Mouse (Mus musculus) ES-CJ7 (cell line): ENCODE data around the gene Miip.

ENCODE experiments used
- DNase-seq: peaks from one replicate; pipeline ENCODE4 v3.0.0; 2011; ENCODE audit warnings: low read depth, low spot score

Miip gene

DNA sequence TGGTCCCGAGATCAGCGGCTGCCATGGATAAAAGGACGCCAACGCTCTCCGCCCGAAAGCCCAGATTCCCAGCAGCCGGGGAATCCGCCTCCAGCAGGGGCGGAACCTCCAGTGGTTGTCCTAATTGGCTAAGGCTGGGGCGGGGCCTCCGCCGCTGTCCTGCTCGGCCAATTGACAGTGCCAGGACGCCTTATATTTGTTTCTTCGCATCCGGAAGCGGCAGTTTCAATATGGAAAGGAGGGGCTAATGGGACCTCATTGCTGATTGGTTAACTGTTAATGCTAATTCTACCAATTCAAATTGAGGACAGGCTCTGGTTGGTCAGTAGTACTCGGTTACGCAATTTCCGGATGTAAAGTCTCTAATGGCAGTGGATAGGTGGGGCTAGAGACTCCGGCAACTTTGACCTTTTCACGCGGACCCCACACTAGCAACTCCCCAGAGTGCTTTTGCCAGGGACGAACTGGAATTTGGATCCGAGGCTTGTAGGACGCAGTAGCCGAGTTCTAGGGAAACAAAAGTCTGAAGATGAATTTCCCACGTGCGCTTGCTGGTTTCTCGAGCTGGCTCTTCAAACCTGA, at the start of gene Miip, which contains the start of gene Fv1:
TSS of gene Miip (minus strand) at position 367 of the 582 bp plus-strand sequence.
TSS of gene Fv1 (plus strand) at position 530 of the 582 bp plus-strand sequence.
- peak; percentile 80 for DNase-seq

DNA sequence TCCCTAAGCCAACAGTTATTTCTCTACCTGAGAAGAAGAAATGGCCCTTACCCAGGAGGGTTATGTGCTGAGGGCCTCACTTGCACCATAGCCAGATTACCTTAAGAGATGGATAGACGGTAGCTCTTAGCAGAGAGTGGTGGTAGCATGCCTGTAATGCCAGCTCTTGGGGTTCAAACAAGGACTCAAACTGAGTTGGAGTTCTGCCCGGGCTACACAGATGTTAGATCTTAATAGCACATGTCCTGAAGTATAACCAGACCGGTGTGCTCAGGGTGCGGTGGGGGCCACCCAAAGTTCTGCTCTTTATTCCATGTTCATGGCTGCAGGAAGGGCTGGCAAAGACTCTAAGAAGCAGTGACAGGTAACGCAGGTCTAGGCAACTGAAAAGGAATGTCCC, 40.9 kb upstream of the Miip start:
- no peak for DNase-seq

DNA sequence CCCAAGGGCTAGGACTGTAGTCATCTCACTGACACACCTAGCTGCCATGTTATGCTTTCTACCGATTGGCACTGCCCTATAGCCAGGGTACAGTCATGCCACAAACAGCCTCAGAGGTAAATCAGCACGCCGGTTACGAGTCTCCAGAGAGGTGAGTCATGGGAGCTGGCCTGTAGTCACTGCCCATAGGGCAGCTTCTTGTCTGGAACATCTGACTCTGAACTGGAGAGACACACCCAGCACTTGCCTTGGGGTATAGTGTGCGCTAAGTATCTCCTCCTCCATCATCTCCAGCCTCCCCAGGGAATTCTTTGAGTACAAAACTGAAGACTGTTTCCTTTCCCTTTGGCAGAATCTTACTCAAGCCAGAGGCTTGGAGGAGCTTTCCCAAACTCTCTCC, 37.6 kb upstream of the Miip start:
- DNase-seq, result no peak

DNA sequence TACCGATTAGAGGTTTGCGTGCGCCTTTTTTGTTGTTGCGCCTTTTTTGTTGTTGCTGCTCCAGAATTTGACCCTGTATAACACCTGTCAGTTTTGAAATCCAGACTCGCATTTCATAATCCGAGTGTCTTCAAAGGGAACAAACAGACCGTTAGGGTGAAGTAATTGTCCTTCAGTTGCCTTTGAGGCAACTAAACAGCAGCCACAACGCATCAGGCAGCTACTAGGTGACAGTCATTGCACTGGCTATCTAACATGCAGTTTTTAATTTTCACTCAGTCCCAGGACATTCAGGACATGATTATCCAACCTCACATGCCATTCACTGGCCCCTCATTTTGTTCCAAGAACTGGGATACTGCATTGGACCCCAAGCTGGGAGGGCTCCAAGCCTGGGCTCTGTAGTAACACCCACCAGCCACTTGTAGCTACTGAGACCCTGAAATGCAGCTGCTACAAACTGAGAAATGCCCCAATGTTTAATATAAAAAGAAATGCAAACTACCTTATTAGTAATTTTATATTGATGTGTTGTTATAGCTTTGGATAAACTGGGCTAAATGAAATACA, 36.6 kb upstream of the Miip start:
- DNase-seq, result no peak

DNA sequence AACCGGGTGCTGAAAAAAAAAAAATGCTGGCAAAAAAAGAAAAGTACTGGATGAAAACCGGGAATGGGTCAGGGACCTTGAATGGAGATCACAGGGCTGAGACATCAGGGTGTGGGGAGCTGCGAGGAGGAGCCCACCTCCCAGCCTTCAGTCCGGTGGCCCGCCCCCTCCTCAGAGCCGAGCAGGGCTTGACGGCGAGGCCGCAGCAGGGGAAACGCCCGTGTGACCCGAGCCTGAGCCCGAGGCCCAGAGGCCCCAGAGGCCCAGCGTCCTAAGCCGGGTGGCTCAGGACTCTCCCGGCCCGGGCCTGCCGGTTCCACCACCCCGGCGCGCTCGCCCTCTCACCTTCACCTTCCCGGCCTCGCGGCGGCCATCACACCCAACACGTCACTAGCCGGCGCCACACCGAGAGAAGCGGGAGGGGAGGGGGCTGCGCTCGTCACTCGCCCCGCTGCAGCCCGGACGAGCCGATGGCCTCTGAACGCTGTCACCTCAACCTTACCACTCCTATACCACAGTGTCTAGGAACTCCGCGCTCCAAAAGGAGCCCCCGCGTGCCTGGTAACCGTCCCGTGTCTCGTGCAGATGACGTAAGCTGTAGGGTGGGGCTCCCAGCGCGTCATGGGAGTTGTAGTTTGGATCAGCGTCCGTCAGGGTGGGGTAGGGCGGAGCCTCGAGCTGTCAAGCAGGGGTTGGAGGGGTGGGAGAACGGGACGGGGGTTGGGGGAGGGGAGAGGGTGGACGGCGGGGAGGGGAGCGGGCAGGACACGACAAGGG, 35.9 kb upstream of the Miip start, which contains the start of gene Mfn2:
TSS of gene Mfn2 (minus strand) at position 392 of the 777 bp plus-strand sequence.
- DNase-seq, result peak; percentile 89

DNA sequence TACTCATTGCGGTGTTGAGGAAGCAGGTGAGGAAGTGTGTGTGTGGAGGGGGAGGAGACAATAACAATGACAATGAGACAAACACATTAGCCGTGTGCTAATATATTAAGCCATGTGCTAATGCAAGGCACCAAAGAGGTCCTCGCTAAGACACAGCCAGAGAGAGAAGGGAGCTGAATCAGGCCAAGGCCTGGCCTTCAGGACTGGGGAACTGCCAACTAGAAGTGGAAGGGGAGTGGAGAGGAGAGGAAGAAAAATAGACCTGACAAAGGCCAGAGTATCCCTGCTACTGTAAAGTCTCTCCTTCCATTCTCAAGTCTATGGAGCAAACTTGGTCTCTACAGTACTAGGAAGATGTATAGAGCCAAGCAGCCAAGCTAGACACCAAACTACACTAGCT, 35.0 kb upstream of the Miip start:
- DNase-seq, result no peak

DNA sequence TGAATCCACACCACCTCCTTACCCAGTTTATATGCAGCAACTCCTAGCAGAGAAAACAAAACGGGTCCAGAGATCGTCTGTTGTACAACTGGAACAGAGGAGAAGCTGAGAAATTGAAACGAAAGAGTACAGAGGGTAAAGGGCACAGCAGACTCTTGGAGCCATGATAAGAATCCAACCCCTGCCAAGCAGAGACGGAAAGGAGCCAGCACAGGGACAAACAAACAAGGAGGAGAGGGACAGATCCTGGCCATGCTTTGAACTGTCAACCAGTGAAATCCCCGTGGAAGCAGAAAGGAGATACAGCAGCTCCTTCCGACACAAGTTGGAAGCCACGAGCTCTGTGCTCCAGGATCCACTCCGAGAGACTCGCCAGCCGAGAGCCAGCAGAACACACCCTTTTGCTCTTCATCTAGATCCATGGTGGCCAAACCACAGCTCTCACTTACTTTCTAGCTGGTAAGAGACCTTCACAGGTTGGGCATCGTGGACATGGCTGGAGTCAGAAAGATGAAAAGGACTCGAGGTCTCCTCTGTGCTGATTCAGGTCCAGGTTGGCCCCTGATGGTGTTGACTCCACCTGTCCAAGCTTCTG, 34.4 kb upstream of the Miip start:
- DNase-seq, result no peak

DNA sequence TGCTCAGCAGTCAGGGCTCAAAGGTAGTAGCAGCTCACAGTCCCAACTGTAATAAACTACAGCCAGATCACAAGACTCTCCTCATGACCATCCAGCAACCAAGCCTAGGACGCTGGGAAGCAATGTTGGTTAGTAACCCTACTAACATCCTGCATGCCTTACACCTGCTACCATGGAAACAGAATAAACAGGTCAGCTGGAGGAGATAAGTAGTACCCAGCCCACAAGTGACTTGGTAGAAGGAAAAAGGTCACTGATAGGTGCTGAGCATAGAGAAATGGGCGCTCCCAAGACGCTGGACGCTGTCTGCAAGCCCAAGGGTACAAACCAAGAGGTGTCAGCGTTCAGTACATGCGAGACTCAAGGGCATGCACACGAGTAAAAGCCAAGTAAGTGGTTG, 31.8 kb upstream of the Miip start:
- no peak for DNase-seq

DNA sequence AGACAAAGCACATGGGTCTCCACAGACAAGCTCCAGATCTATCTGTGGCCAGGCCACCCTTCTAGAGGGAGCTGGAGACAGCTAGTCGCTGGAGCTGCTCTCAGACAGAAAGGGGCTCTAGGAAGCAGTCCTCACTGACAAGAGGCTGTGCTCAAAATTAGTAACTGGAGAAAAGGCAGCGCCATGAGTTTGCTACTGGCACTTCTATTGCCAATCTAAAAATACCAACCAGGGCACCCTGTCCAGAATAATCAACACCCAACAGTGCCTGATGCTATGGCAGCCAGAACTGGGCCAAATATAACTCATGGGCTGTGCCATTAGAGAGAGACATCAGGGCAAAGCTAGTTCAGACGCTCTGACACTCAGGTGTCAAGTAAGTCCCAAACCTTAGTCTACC, 28.7 kb upstream of the Miip start:
- no peak for DNase-seq

DNA sequence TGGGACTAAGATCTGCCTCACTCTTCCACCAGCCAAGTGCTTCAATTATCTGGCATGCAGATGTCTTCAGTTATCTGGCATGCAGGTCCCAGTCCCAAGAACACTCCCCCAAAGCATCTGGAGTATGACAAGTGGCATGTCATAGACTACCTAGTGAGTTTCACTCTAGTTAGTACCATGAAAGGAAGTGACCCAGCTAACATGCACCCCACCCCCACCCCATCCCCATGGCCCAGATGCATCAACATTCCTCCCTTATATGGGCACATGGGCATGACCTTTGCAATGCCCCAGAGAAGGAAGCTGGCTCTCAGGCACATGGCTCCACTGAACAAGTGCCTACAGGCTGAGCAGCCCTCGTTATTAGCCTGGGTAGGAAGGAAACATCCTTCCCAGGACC, 27.8 kb upstream of the Miip start:
- no peak for DNase-seq

DNA sequence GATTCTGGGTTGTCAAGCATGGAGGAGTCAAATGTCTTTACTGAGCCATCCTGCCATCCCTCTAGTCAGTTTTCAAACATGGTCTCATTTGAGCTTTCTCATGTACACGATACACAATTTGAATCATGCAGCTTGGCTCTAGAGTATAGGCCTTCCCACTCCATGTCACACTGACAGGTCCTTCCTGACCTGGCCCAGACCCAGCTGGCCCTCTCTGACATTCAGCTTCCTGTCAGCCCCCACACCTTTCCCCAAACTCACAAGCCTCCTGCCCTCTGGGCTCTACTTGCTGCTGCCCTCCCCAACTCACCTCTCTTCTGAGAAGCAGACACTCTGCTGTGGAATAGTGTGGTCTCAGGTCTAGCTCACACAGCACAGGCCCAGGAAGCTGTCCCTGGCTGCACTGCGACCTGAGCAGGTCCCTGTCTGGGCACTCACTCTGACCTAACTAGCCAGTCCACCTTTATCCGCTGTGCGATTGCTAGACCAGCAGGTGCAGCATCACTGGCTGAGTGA, 27.3 kb upstream of the Miip start:
- DNase-seq, result no peak

DNA sequence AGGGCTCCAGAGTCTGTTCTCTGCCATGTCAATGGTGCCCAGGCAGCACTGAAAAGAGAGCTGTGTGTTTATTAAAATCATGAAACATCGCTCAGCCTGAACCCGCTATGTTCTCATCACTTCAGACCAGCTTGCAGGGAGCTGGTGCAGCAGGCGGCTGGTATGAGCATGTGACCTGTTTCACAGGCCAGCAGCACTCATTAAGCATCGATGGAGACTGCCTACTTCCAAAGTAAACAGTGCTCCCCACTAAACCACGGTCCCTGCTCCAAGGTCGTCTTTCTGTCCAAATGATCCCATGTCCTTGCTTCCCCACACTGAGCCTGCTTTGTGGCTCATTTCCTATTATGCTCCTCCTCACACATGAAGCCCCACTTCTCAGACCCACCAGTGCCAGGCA, 21.7 kb upstream of the Miip start:
- no peak for DNase-seq

DNA sequence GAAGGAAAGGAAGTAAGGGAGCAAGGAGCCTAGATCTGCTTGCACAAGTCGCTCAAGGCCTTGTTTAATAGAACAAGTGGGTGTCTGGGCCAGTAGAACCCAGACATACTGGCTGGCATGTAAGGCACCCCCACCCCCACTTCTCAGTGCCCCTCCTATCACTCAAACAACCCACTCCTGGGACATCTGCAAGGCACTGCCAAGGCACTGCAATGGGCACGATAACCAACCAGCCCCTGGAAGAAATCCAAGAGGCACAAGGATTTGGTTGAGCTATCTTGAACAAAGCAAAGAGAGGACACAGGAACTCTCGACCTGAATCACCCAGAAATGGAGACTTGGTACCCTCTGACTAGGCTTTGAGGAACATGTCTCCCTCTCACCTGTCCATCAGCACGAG, 19.6 kb upstream of the Miip start:
- no peak for DNase-seq

DNA sequence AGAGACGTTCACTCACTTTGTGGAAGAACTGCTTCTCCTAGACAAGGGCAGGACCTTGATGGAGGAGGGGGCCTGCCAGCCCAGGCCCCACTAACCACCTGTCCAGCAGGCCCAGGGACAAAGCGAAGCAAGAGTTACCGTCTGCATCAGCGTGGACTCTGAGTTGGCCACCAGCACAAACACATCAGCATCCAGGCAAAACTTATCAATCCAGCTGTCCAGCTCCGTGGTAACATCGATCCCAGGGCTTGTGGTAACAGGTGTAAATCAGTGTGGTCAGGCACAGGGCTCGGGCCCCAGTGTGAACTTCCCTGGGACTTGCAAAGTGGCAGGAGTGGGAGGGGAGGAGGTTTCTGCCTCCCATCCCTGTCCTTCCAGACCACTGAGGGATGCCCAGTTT, 18.7 kb upstream of the Miip start:
- no peak for DNase-seq

DNA sequence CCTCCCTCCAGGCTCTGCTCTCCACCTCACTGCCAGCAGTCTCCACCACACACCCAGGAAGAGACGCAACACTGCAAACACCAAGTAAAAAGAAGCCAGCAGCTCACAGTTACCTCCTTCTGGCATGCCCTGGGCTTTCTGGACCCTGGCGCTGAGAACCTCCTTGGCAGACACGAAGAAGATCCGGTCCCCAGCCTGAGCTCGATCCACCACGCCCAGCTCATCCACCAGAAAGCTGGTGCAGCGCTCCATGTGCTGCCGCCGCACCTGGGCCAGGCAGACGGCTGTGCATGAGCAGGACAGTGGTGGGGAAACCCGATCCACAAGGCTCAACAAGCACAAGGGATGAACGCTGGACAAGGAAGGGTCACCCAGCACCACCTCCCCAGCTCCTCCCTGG, 17.5 kb upstream of the Miip start:
- DNase-seq, result no peak

DNA sequence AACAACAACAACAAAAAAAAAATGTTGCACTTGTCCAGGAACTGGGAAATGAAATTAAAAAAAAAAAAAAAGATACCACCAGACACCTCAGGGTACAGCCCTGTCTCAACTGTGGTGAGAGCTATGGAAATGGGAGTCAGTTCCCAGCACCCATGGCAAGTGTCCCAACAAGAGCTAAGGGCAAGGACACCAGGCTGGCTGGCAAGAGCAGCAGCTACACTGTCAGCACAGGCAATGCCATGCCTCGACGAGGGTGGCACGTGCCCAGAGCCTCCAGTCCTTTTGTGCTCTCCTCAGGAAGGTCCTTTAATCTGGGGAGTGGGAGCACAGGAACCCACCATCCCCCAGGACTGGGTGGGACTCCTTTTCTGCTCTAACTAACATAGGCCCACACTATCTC, 15.5 kb upstream of the Miip start:
- DNase-seq, result no peak

DNA sequence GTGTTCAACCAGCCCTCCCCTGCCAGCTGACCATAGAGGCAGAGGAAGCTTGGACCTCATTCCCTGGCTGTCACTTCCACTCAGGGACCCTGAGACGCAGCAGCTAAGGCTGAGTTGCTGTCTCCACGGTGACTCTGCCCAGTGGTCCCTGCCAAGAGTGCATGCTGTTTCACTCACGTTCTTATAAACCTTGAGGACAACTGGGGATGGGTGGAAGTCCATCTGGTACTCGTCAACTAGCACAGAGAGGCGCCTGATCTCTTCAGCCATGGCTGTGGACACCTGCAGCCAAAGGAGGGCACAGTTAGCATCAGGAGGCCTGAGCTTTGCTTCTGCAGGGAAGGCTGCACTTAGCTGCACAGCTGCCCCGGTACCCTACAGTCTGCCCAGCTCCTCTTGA, 14.4 kb upstream of the Miip start:
- DNase-seq, result no peak

DNA sequence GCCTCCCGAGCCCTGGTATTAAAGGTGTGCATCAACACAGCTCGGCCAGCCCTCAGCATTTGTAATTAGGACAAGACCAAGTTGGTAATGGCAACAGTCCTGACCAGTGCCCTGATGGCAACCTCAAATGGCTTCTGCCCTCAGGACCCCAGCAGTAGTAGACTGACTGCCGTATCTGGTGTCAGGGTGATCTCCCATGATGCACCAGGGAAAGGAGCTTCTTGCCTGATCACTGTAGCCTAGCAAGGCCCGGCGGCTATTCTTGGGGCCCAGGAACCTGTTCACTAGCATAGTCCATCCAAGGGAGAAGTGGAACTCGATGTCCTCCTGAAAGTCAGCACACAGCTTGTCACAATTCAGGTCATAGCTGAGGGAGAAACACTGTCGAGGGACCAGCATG, 13.2 kb upstream of the Miip start:
- no peak for DNase-seq

DNA sequence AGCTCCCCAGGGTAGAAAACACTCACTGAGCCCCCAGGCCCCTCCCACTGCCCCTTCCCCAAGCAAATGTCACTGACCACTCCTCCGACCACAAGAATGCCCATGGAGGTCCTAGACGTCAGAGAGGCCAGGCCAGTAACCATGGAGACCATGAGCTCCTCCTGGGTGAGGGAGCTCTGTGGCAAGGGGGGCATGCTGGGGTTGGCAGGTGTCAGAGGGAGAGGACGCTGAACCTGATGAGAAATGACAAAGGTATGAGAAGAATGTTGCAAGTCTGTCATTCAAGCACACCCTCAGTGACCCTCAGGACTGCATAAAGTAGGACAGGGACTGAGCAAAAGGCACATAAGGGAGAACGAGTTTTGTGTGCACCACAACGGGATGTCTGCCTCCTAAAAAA, 11.2 kb upstream of the Miip start:
- DNase-seq, result peak; percentile 22

DNA sequence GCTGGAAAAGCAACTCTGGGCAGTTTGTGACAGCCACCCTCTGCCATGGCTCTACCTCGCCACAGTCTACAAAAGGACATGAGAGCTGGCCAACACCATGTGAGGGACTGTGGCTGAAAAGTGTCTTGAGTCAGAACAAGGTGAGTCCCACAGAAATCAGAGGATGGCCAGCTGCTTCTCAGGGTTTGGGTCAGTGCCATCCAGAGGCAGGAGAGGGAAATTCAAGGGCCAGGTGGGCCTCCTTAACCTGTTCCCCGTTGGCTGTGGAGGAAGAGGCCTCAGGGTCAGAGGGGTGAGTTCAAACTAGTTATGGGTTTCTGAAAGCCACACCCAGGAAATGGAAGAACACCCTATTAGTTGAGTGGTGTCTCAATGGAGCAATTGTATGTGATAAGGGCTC, 10.8 kb upstream of the Miip start:
- DNase-seq, result peak; percentile 23

DNA sequence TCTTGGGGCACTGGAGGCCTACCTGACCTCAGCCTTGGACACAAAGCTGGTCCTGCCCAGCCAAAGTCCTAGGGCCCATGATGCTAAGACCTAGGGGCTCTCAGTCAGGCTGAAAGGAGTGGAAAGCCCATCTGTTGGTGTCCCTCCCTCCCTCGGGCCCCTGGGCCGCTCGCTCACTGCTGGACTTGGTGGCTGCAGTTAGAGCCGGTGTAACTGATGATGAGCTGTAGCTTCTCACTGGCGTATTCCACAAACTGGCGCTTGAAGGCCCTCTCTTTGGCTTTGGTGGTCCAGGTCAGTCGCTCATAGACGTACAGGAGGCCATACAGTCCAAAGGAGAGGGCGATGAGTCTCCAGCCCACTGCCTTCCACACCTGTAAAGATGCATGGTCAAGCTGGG, 9.9 kb upstream of the Miip start:
- DNase-seq, result no peak

DNA sequence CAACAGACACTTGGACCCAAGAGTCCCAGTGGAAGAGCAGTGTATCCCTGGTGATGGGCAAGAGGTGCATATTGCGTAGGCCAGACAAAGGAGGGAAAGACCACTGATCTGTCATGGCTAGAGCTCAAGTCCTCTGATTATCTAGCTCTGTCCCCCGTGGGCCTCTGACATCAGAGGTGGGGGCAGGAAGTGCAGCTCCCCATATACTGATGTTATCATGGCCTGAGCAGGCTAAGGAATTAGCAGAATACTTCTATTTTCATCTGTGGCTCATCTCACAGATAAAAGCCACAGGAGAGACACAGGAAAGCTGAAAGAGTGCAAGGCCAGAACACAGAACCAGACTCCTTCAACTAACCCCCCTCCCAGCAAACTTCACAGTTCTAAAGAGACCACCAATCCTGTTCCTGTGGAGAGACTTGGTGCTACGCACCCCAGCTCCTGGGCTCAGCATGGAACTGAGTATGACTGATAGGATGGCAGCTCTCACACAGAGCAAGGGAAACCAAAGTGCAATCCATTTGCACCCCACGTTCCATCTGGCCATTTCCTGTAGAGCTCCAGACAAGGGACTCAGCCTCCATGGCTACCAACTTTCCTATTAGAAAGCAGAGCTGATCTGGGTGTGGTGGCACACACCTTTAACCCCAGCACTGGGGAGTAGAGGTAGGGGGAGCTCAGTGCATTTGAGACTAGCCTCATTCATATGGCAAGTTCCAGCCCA, 7.4 kb upstream of the Miip start:
- DNase-seq, result no peak
